Mouse (Mus musculus) adrenal gland, adult 10 weeks (tissue): Measurements from ENCODE around the gene Cpeb4. TPM values are rescaled to one million over a fixed set of nuclear protein-coding genes. Genes with fewer than 3 reads are reported as not detected.

Experiments
- polyA plus RNA-seq: library from polyadenylated mRNA; stranded (reverse); fragments of 350-450 nt; fragmentation: Illumina TruSeq; extraction: RNeasy Lipid Tissue Mini Kit (QIAGEN cat#74804); gene quantifications from one replicate; pipeline ENCODE4 v1.2.3, GENCODE M21; 2014; ENCODE audit warnings: low read depth, low replicate concordance

The Cpeb4 gene
- 293 TPM for polyA plus RNA-seq

DNA sequence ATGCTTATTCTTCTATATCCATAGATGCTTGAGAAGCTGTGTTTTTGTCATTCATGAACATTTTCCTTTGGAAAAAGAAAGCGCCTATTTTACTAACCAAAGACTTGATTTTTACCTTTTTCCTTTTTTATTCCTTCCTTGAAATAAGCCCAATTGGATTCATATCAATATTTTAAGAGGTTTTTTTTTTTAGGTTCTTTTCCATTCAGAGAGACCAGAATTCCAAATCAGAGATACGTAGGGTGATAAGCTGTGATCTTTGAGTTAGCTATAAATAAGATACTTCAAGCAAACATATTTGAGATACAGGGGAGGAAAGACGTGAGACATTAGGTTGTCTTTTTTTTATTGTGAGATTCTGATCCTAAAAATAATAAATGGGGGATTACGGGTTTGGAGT, at the start of gene Cpeb4:
Cpeb4 (plus strand) TSS at position 301 of the 400 bp plus-strand sequence.

DNA sequence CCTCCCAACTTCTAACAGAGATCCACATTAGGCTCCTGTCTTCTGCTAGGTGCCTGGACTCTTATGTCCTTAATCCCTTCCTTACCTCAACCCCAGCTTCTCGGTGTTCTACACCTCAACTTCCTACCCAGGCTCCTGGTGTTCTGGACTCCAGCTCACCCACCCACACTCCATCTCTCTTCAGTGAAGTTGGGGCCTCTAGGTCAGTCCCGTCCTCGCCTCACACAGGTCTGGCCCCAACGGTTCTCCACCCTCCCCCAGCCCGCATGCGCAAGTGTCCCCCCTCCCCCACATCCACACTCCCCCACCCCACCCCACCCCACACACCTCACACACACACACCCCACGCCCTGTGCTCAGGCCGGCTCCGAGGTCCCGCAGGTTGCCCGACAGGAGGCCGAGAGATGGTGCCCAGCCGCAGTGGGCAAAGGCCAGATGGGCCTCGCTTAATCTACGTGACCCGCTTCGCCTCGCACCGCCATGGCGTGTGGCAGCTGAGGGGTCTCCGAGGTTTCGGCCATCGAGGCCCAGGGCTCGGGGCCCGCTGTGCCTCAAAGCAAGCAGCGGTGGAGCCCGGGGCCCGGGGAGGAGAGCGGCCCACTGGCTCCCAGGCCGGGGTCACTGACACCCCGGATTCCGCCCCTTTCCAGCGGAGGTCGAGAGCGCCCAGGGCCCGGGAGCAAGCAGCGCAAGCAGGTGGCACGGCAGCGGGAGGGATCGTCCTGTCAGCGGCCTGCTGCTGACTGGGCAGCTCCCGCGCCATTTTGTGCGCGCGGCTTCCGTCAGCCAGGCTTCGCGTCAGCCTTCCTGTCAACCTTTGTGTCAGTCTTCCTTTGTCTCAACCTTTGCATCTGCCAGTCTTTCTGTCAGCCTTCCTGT, 93.5 kb downstream of the Cpeb4 start, which contains the start of gene 4930524B15Rik:
4930524B15Rik (plus strand) TSS at position 337 of the 879 bp plus-strand sequence.

Other genes with a start within 250 kb of the Cpeb4 start
- gene Bod1, start 200.3 kb upstream of the Cpeb4 start, polyA plus RNA-seq: 17.9 TPM
- not detected for gene 4930524B15Rik, start 93.4 kb downstream of the Cpeb4 start, polyA plus RNA-seq
- 39.4 TPM for gene Nsg2, start 128.3 kb downstream of the Cpeb4 start, polyA plus RNA-seq